Mouse (Mus musculus) intestine, postnatal 0 days (tissue): ENCODE results near the gene Creb3l1. TPM values are rescaled to one million over a fixed set of nuclear protein-coding genes. Genes with fewer than 3 reads are reported as not detected.
A peak's percentile ranks its signal among the peaks of the same experiment; 100 is the strongest.

Experiments
- ATAC-seq: fragments of 200-750 bp; cut with Nextera tagmentation; 2 replicates; pipeline ENCODE4 v1.8.0; 2017; ENCODE audit warnings: mild to moderate bottlenecking, moderate TSS enrichment, moderate library complexity
- H3K27ac ChIP-seq: fragments of 300-500 bp; sonication (generic); 2 replicates; pipeline ENCODE4 v1.5.1; 2014; ENCODE audit warnings: mild to moderate bottlenecking, low read depth, low read length, moderate library complexity
- H3K27me3 ChIP-seq: fragments of 300-500 bp; sonication (generic); replicated peaks from 2 replicates; pipeline ENCODE4 v1.6.1; 2014; ENCODE audit warnings: low read length, mixed read lengths; ENCODE audit not compliant: control insufficient read depth, insufficient read depth
- H3K36me3 ChIP-seq: fragments of 300-500 bp; sonication (generic); 2 replicates; pipeline ENCODE4 v1.6.1; 2014; ENCODE audit warnings: mild to moderate bottlenecking, moderate library complexity; ENCODE audit not compliant: control insufficient read depth, insufficient read depth
- H3K4me1 ChIP-seq: fragments of 300-500 bp; sonication (generic); replicated peaks from 2 replicates; pipeline ENCODE4 v1.6.1; 2014; ENCODE audit warnings: antibody characterized with exemption, low read length, mixed read lengths; ENCODE audit not compliant: control insufficient read depth, insufficient read depth
- H3K4me2 ChIP-seq: fragments of 300-500 bp; sonication (generic); replicated peaks from 2 replicates; pipeline ENCODE4 v1.6.1; 2014; ENCODE audit warnings: low read depth, mild to moderate bottlenecking, moderate library complexity
- H3K4me3 ChIP-seq: fragments of 300-500 bp; sonication (generic); 2 replicates; pipeline ENCODE4 v1.5.1; 2014; ENCODE audit warnings: low read depth, low read length
- H3K9ac ChIP-seq: fragments of 300-500 bp; sonication (generic); 2 replicates; pipeline ENCODE4 v1.6.1; 2014; ENCODE audit warnings: mild to moderate bottlenecking, low read depth, low read length
- H3K9me3 ChIP-seq: fragments of 300-500 bp; sonication (generic); 2 replicates; pipeline ENCODE4 v1.6.1; 2016; ENCODE audit warnings: mixed run types; ENCODE audit not compliant: control insufficient read depth
- CTCF ChIP-seq: sonication (generic); IDR thresholded peaks from 2 replicates; pipeline ENCODE4 v1.5.1; 2016; ENCODE audit warnings: low read depth, mild to moderate bottlenecking, control low read depth, antibody characterized with exemption, moderate library complexity
- WGBS: fragments of 180-500 bp; shearing (Covaris S2); extraction: QIAGEN DNeasy Blood & Tissue Kit; methylation state at CpG from one replicate; pipeline ENCODE4 v1.1.7; 2014; 5-methylcytosine and 5-hydroxymethylcytosine counted together
- polyA plus RNA-seq: library from polyadenylated mRNA; unstranded; fragments of >200 nt; fragmentation: Nextera tagmentation; extraction: Ambion mirVana; gene quantifications from 2 replicates; pipeline ENCODE4 v1.2.1, GENCODE M21; 2015

The Creb3l1 gene
- polyA plus RNA-seq, 1 experiment from 2014 or later: 8.4 TPM

GRCm38 (mm10) chr2:91977960-91978359 lies 46.3 kb downstream of the Creb3l1 start:
- H3K36me3 ChIP-seq: no peaks in the 10 kb centered on the region; the same call in 1 of the 2 replicates
- 73% methylated on average over 4 of the region's 4 CpGs for WGBS
- no peak overlapping the region for H3K4me3 ChIP-seq
- no peaks in the 10 kb centered on the region for H3K9me3 ChIP-seq
- H3K4me1 ChIP-seq: no peaks in the 10 kb centered on the region
- H3K4me2 ChIP-seq: no peak overlapping the region
- no peak overlapping the region for H3K27ac ChIP-seq
- H3K9ac ChIP-seq: no peak overlapping the region
- peaks cover 28% of the 10 kb centered on the region for H3K27me3 ChIP-seq
- ATAC-seq: no peak
- TF ChIP-seq CTCF: no peak

- peaks cover 28% of the 10 kb centered on the region for H3K27me3 ChIP-seq
- no peaks in the 10 kb centered on the region for H3K36me3 ChIP-seq
- ATAC-seq: no peak
- H3K4me2 ChIP-seq: peak within 1 kb of the TSS; percentile 68
- H3K9me3 ChIP-seq: no peaks in the 10 kb centered on the region
- WGBS: 4% methylated on average over 78 of the region's 79 CpGs
- no peak for TF ChIP-seq CTCF
- H3K27ac ChIP-seq: no peak within 1 kb of the TSS
- peaks cover 12% of the 10 kb centered on the region for H3K4me1 ChIP-seq
- H3K4me3 ChIP-seq: peak within 1 kb of the TSS; percentile 32
- H3K9ac ChIP-seq: peak within 1 kb of the TSS; percentile 35; the same call in 1 of the 2 replicates
Observed at GRCm38 (mm10) chr2:91975581-91976541, 48.4 kb downstream of the Creb3l1 start, which contains the start of gene Dgkz. Dgkz (minus strand) TSS chr2:91975864.

GRCm38 (mm10) chr2:91973416-91974135 lies 50.7 kb downstream of the Creb3l1 start:
- peaks cover 28% of the 10 kb centered on the region for H3K27me3 ChIP-seq
- H3K4me1 ChIP-seq: peaks cover 16% of the 10 kb centered on the region
- TF ChIP-seq CTCF: no peak
- no peak overlapping the region for H3K9ac ChIP-seq
- WGBS: 75% methylated on average over 7 of the region's 7 CpGs
- ATAC-seq: no peak
- no peak overlapping the region for H3K27ac ChIP-seq
- H3K9me3 ChIP-seq: no peaks in the 10 kb centered on the region
- no peaks in the 10 kb centered on the region for H3K36me3 ChIP-seq
- no peak overlapping the region for H3K4me3 ChIP-seq
- no peak overlapping the region for H3K4me2 ChIP-seq

- H3K27ac ChIP-seq: peak overlapping the region; percentile 86
- ATAC-seq: peak; percentile 77
- H3K27me3 ChIP-seq: peaks cover 28% of the 10 kb centered on the region
- H3K4me2 ChIP-seq: peak overlapping the region; percentile 2
- no peak overlapping the region for H3K4me3 ChIP-seq
- H3K9me3 ChIP-seq: no peaks in the 10 kb centered on the region
- peaks cover 23% of the 10 kb centered on the region for H3K4me1 ChIP-seq
- H3K36me3 ChIP-seq: no peaks in the 10 kb centered on the region
- WGBS: 11% methylated on average over 13 of the region's 13 CpGs
- H3K9ac ChIP-seq: no peak overlapping the region
- TF ChIP-seq CTCF: no peak
Observed at GRCm38 (mm10) chr2:91972121-91972566, 52.2 kb downstream of the Creb3l1 start.

- H3K4me3 ChIP-seq: no peak overlapping the region
- peaks cover 22% of the 10 kb centered on the region for H3K27me3 ChIP-seq
- peaks cover 23% of the 10 kb centered on the region for H3K4me1 ChIP-seq
- WGBS: 40% methylated on average over 20 of the region's 21 CpGs
- peak overlapping the region; percentile 86 for H3K27ac ChIP-seq
- TF ChIP-seq CTCF: no peak
- ATAC-seq: no peak; the same call in 1 of the 2 replicates
- no peaks in the 10 kb centered on the region for H3K9me3 ChIP-seq
- H3K9ac ChIP-seq: peak overlapping the region; percentile 13; the same call in 1 of the 2 replicates
- H3K4me2 ChIP-seq: peak overlapping the region; percentile 2
- H3K36me3 ChIP-seq: no peaks in the 10 kb centered on the region
Observed at GRCm38 (mm10) chr2:91971231-91972097, 52.8 kb downstream of the Creb3l1 start.
